Mouse (Mus musculus) CD8-positive naive resting alpha-beta T cell, adult 2 months (primary cell): Measurements from ENCODE around the gene Fam216a.
A peak's percentile ranks its signal among the peaks of the same experiment; 100 is the strongest.
"Not testable (repeated sequence)": the region's sequence is repeated elsewhere in the genome, so short reads cannot be mapped to it uniquely, and the experiment has no call there.

Source experiments
- DNase-seq, 2 experiments: peaks; one replicate each; pipeline ENCODE4 v3.0.0; 2022; ENCODE audit warnings: low read depth in 2 of 2, low spot score in 2 of 2

Gene Fam216a

DNA sequence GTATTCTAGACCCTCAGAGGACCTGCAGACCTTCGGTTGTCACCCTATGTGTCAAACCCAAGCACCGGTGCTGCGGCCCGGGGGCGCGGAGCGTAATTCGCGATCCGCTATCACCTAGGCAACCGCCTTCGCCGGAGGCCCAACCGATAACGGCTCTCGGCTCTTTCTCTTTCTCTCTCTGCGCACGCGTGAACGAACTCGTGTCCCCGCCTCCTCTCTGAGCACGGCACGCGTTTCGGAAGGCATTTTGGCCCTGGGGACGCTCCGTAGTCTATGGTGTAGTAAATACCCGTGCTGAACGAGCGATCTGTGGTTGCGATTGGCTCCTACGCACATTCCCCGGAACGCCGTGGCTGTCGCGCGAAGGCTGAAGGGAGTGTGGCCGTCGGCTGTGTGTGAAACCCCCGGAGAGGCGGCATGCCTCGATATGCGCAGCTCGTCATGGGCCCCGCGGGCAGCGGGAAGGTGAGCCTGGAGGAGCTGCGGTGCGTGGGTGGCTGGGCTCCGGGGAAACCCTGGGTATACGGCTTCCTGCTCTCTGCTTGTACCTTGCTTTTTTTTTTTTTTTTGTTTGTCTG lies at the start of gene Fam216a:
TSS of gene Fam216a (minus strand) at position 173 of the 578 bp plus-strand sequence.
- DNase-seq = peak; percentile 98

DNA sequence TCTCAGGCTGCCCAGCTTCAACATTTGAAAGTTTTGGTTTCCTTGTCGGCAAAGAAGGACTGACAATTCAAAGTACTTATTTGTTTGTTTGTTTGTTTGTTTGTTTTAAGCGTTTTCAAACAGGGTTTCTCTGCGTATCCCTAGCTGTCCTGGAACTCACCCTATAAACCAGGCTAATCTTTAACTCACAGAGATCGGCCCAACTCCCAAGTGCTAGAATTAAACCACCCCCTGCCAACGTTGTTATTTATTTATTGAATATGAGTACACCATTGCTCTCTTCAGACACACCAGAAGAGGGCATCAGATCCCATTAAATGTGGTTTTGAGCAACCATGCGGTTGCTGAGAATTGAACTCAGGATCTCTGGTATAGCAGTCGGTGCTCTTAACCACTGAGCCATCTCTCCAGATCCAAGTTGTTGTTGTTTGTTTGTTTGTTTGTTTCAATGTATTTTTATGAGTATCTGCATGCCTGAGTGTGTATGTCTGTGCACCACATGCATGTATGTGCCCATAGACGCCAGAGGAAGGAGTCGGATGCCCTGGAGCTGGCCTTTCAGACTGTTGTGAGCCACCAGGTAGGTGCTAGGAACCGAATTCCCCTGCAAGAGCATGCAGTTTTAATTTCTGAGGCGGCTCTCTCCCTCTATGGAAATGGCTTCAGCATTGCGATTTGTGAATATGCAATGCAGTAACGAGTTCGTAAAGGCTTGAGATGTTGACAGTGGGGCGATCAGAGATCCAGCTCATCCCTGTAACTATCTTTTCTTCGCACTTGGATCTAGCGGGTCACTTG lies 49.3 kb upstream of the Fam216a start, which contains the start of gene Anapc7:
TSS of gene Anapc7 (plus strand) at position 423 of the 798 bp plus-strand sequence.
- DNase-seq = peak in 1 of 2 experiments; percentile 9

DNA sequence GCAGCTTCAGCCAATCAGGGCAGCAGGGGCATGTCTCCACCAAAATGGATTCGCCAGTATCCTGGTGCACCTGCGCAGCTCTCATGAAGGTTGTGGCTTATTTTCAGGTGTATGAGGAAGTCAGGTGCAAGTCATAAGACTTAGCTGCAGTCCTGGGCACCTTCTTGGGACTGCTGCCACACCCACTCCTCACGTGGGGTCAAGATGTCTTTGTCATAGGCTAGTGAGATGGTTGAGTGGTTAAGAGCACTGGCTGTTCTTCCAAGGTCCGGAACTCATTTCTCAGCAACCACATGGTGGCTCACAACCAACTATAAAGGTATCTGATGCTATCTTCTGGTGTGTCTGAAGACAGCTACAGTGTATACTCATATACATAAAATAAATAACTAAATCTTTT lies 48.5 kb upstream of the Fam216a start:
- DNase-seq = not testable (repeated sequence)

DNA sequence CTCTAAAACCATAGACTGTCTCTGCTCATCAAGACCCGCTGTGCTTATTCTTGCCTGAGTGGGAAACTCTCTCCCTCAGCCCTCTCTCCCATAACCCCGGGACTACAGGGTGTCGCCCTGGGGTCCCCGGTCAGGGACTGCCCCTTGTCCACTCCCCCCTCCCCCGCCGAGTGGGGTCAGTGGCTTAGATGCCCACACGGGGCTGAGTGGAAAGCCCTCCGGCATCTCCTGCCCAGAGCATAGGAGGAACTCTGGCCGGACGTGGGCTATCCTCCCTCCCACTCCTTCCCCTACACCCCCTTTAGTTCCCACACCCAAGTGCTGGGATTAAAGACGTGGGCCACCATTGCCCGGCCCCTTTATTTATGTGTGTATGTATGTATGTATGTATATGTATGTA lies 43.3 kb upstream of the Fam216a start:
- DNase-seq = no peak

DNA sequence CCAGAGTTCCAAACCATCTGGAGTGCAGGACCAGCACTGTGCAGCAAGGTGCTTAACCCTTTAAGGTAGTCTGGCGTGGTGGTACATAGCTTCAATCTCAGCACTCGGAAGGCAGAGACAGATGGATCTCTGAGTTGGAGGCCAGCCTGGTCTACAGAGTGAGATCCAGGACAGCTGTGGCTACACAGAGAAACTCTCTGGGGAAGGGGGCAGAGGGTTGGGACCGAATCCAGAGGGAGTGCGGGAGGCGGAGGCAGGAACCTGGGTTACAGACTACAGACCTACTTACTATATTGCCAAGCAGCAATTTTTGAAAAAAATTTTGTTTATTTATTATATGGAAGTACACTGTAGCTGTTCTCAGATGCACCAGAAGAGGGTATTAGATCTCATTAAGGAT lies 42.2 kb upstream of the Fam216a start:
- no peak for DNase-seq

DNA sequence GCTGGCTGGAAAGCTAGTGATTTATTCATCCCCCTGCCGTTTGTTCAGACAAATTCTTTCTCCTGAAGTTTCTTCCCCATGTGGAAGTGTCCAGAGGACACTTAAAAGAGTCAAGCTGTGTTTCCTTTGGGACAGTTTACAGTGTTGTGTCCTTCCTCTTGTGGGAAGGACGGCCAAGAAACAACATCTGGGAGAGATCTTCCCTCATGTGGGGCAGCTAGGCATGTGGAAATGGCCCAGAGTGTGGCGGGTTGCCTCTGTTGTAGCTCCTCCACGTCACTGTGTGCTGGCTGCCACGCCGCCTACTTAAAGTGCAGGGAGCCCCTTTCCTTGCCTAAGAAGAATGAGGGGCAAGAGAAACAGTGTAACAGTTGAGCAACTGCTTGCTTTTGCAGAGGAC lies 40.7 kb upstream of the Fam216a start:
- DNase-seq = no peak

DNA sequence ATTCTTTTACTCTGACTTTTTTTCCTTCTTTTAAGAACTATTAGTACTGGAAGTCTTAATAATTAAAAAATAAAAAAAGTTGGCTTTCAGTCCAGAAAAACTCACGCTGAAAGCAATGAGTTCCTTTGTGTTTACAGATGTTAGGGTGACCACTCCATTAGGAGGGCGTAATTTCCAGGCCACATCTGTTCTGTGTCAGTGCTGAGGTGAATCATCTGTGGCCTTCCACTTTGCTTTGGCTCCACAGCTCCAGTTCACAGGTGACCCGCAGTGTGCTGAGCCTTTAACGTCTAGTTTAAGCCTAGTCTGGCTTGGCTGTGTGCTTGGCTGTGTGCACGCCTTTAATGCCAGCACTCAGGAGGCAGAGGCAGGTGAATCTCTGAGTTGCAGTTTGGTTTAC lies 39.7 kb upstream of the Fam216a start:
- DNase-seq = no peak

DNA sequence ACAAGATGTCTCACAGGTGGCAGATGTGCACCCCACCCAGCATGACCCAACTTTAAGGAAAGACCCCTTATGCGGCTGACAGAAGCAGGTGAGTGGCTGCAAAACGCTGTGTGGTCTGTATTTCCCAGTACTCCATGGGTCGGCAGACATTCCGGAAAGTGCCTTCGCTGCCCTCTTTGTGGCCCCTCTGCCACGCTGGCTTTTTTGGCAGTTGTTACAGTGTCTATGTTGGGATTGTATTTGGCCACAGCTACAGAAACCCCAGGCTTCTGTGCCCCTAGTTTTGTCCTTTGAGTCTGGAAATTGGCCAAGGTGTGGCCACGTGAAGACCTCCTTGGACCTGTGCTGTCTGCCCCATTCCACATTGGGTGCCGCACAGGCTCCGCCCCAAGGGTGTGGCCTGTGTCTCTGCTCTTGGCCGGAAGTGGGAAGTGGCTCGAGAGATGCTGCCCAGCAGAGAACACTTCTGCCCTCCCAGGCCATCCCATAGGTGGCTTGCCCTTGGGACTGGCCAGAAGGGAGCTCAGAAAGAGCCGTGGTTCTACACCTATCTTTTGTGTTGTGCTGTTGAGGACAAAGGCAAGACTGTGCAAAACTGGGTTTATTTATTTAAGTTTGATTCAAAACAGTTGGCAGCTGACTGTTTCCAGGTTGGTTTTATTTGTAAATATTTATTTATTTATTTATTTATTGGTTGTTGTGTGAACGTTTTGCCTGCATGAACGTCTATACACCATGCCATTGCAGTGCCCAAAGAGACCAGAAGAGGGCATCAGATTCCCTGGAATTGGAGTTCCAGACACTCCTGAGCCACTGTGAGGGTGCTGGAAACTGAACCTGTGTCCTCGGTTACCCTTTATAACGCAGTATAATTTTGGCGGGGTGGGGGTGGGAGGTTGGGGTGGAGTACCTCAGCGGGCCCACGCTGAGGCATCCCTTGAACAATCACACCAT lies 37.8 kb upstream of the Fam216a start:
- DNase-seq = no peak

DNA sequence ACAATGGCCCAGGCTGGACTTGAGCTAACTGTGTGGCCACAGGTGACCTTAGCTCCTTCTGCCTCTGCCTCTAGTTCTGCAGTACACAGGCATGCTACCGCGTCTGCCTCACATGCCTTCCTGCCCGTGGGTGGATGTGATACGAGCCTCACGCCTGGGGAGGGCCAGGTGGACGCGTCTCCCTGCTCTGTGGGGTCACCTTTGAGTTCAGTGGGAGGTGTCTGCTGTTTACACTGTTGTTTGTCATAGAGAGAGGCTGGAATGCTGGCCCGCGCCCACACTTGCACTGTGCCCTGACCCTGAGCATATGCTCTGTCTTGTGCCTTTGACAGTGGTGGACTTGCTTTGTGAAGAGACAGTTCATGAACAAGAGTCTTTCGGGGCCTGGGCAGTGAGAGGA lies 33.4 kb upstream of the Fam216a start:
- no peak for DNase-seq

DNA sequence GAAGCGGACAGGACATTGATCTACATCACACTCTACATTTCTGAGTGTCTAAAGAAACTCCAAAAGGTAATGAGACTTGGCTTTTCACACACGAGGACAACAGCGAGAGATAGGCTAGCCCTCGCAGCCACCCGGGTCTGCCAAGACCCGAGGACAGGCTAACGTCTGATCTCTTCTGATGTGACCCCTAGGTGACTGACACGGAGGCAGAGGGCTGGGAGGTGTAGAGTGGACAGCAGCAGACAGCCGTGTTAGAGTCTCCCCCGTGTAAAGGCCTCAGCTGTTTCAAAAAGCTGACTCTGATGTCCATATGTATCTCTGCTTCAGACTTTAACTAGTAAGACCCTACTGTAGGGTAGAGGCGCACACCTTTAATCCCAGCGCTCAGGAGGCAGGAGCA lies 31.2 kb upstream of the Fam216a start:
- DNase-seq = no peak

DNA sequence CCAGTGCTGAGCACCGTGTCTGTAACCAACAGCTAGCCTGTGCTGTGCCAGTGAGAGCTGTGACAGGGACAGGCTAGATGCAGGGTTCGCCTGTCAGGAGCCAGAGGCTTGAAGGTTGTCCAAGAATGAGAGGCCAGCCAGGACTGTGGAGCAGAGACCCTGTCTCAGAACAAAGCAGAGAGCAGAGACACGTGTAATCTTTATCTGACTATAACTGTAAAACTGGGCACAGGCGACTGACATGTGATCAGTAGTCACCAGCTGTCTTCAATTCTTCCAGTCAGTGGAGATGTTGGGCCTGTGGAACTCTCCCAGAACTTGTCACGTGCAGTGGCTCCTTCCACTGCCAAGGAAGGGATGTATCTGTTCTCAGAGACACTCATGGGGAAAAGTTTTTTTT lies 30.6 kb upstream of the Fam216a start:
- no peak for DNase-seq

DNA sequence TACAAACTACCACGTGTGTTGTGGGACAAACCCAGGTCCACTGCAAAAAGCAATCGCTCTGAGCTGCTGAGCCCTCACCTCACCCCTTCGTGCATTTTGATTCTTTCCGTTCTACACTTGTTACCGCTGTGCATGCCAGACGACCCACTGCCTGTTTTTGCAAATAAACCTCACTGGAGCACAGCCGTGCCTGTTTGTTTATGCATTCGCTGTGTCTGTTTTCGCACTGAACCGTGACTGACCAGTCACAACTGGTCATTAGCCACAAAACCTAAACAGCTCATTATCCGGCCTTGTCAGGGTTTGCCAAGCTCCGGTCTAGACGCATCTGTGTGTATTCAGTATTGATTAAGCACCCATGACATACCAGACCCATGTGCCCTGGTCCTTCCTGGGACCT lies 30.0 kb upstream of the Fam216a start:
- no peak for DNase-seq

DNA sequence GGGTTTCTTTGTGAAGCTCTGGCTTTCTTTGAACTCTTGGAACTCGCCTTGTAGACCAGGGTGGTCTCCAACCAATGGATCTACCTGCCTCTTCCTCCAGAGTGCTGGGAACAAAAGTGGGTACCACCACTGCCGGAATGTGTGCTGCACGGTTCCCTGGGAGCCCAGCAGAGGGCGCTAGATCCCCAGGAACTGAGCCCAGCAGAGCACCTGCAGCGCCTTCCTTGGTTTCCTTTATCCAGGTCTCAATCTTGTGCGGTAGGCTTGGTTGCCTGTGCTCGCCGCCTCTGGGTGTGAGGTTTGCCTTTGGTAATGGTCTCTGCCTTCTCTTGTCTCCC lies 29.1 kb upstream of the Fam216a start:
- DNase-seq = peak; percentile 59 to 72

DNA sequence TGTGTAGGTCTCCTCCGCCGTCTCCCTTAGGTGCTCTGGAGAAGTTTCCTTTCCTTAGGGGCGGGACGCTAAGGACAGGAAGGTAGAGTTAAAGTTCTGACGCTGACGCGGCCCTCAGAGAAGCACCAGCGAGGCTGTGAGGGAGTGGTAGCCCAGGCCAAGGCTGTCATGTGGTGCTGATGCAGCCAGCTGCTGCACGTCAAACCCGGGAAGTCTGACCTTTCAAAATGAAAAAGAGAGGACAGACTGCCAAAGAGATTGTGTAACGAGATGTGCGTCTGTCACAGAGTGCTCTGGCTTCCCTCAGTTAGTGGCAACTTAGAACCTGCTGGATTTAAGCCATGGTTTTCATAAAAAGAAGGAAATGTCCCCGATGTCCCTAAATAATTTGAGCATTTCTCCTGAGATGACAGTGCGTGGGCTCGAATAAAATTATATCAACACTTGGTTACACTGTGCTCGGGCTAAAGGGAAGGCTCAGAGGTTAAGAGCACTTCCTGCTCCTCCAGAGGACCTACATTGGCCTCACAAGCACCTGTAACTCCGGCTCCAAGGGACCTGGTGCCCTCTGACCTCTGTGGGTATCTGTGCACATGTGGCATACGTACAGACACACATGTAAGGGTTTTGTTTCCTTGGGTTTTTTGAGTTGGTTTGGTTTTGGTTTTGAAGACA lies 28.6 kb upstream of the Fam216a start:
- DNase-seq = no peak

DNA sequence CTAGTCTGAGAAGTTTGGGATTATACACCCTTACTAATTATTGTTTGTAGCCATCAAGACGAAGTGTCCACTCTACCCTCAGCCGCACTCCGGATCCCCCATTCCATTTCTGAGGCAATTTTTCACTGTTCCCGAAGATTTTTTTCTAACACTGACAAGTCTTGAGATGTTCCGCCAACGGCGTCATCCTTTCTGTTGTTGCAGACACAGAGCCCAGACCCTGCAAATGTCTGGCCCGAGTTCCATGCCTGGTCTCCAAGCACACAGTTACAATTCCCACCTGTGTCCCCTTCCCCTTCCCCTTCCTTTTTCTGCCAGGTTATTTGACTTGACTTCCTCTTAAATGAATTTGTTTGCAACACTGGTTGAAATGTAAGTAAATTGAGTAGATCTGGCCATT lies 27.7 kb upstream of the Fam216a start:
- DNase-seq = no peak

DNA sequence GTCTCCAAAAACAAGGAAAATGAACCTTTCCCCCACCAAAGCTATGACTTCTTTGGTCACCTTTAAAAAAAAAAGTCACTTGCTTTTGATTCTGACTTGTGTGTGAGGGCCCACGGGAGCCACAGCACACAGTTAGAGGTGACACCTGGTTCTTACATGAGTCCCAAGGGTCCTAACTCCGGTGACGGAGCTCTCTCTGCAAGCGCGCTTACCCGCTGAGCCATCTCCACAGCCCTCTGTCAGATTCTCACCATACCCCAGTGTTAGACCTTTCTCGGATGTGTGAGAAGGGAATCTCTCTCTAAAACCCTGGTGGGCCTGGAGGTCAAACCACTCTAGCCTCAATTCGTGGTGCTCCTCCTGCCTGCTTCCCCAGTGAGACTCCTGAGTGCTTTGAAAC lies 25.3 kb upstream of the Fam216a start:
- no peak for DNase-seq

DNA sequence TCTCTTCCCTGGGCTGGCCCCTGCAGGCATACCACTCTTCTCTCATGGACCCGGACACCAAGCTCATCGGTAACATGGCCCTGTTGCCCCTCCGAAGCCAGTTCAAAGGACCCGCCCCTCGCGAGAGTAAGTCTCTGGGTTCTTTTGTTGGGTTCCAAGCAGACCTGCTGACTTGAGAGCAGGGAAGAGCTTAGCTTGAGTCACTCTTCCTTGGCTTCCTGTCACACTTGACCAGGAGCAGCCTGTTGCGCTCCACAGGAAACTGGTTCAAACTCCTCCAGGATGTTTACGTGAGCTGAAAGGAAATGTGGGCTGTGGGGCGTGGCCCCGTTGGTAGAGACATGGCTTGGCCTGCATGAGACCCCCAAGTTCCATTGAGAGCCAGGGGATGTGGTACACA lies 24.6 kb upstream of the Fam216a start:
- DNase-seq = no peak

DNA sequence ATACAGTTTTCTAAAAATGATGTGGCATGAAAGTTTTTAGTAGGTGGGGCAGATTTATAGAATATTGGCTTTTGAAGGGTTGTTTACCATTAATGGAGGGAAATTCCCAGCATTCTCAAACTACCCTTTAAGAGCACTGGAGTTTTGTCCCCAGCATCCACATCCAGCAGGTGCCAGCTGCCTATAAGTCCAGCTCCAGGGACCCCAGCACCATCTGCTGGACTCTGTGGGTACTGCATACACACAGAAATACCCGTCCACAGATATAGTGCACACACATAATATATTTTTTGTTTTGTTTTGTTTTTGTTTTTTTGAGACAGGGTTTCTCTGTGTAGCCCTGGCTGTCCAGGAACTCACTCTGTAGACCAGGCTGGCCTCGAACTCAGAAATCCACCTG lies 21.7 kb upstream of the Fam216a start:
- DNase-seq = peak; percentile 71 to 86

DNA sequence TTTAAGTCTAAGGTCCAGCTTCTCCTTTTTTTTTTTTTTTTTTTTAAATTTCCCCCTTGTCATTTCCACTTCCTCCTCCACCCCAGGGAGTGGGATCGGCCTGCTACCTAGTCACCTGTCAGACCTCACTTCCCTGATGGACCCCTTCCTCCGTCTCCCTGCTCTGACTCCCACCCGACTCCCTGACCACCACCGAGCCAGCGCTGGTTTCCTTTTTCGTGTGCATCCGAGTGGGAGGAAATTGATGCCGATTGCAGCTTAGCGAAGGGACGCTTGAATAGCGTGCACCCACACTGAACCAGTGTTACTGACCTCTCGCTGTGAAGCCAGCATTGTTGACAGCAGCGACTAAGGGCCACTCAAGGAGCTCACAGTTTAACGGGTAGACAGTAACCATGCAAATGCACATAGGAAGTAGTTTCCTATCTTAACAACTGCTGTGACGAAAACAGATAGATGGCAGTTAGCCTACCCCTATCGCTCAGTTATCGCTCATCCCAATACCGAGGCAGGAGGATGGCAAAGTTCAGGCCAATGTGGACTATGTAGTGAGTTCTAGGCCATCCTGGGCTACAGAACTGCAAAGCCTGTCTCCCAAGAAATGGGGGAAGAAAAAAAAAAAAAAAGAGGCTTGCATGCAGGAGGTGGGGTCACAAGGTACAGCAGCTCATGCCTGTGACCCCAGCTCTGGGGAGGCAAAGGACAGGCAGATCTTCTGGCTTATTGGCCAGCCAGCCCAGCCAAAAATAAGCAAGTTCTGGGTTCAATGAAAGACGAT lies 20.3 kb upstream of the Fam216a start:
- no peak for DNase-seq

DNA sequence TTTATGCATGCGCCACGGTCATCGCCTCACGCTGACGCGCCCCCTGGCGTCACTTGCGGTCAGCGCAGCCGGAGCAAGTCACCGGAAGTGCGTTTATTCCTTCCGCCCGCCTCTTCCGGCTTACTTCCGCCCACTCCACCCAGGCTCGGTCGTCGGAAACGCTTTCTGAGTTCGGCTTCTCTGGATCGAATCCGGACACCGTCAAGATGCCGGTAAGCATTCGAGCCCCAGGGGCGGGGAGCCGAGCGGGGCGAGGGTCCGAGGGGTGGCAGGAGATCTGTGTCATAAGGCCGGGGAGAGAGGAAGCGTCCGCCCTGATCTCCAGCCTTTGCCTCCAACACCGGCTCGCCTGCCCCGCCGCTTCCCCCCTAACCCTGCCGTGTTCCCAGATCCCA lies 19.6 kb upstream of the Fam216a start, which contains the start of gene Arpc3:
TSS of gene Arpc3 (plus strand) at position 93 of the 395 bp plus-strand sequence.
- peak; percentile 87 to 90 for DNase-seq
